Mouse (Mus musculus): ENCODE results near the gene Shroom2. TPM values are rescaled to one million over a fixed set of nuclear protein-coding genes. Genes with fewer than 3 reads are reported as not detected.

Shroom2 gene
- polyA plus RNA-seq, 2 experiments: 7.0 to 8.7 TPM

- DNase-seq (ENCODE audit: low spot score) (no peak), ATAC-seq (ENCODE audit: low FRiP score, low read depth) (no peak)
- Histone ChIP-seq H3K4me1 (ENCODE audit: control insufficient read depth, insufficient read depth, low read length) (peaks cover 5% of the 10 kb centered on the region; the same call in 1 of the 2 replicates), H3K4me3 (replicated peaks; ENCODE audit: low read length) (no peak overlapping the region), H3K27me3 (ENCODE audit: control insufficient read depth, insufficient read depth, low read length) (no peaks in the 10 kb centered on the region), H3K4me2 (replicated peaks; ENCODE audit: low read depth, low read length, severe bottlenecking) (no peak overlapping the region), H3K9ac (ENCODE audit: low read depth, low read length, severe bottlenecking) (no peak overlapping the region), H3K9me3 (ENCODE audit: control insufficient read depth, low read length) (no peaks in the 10 kb centered on the region), H3K36me3 (ENCODE audit: control insufficient read depth, insufficient read depth, low read length) (no peaks in the 10 kb centered on the region), H3K27ac (replicated peaks; ENCODE audit: low read depth, low read length) (no peak overlapping the region)
- TF ChIP-seq POLR2A (IDR thresholded peaks at IDR 0.05; ENCODE audit: borderline replicate concordance, extremely low read depth, insufficient read depth, insufficient read length): no peak
- WGBS: 80% methylated on average over 2 of the region's 2 CpGs
Measured at GRCm38 (mm10) chrX:152652676-152653075, 116.6 kb downstream of the Shroom2 start.

- WGBS: 58% methylated on average over 4 of the region's 4 CpGs
- Histone ChIP-seq H3K4me3 (replicated peaks; ENCODE audit: low read length) (no peak overlapping the region), H3K4me1 (ENCODE audit: control insufficient read depth, insufficient read depth, low read length) (no peaks in the 10 kb centered on the region), H3K27ac (replicated peaks; ENCODE audit: low read depth, low read length) (no peak overlapping the region), H3K4me2 (replicated peaks; ENCODE audit: low read depth, low read length, severe bottlenecking) (no peak overlapping the region), H3K27me3 (ENCODE audit: control insufficient read depth, insufficient read depth, low read length) (0 out of 2 replicates have a peak, but pooled peaks cover 5% of the 10 kb centered on the region), H3K9ac (ENCODE audit: low read depth, low read length, severe bottlenecking) (no peak overlapping the region), H3K9me3 (ENCODE audit: control insufficient read depth, low read length) (no peaks in the 10 kb centered on the region), H3K36me3 (ENCODE audit: control insufficient read depth, insufficient read depth, low read length) (no peaks in the 10 kb centered on the region)
- no peak for TF ChIP-seq POLR2A (IDR thresholded peaks at IDR 0.05; ENCODE audit: borderline replicate concordance, extremely low read depth, insufficient read depth, insufficient read length)
- ATAC-seq (ENCODE audit: low FRiP score, low read depth): no peak
- no peak for DNase-seq (ENCODE audit: low spot score)
Measured at GRCm38 (mm10) chrX:152644827-152645226, 124.4 kb downstream of the Shroom2 start.

GRCm38 (mm10) chrX:152643679-152644638 lies 125.3 kb downstream of the Shroom2 start:
- H3K4me1 ChIP-seq (ENCODE audit: control insufficient read depth, insufficient read depth, low read length): no peaks in the 10 kb centered on the region
- no peak overlapping the region for H3K27ac ChIP-seq (replicated peaks; ENCODE audit: low read depth, low read length)
- no peak for DNase-seq (ENCODE audit: low spot score)
- H3K4me2 ChIP-seq (replicated peaks; ENCODE audit: low read depth, low read length, severe bottlenecking): no peak overlapping the region
- H3K9ac ChIP-seq (ENCODE audit: low read depth, low read length, severe bottlenecking): no peak overlapping the region
- no peaks in the 10 kb centered on the region for H3K9me3 ChIP-seq (ENCODE audit: control insufficient read depth, low read length)
- H3K36me3 ChIP-seq (ENCODE audit: control insufficient read depth, insufficient read depth, low read length): no peaks in the 10 kb centered on the region
- WGBS: 60% methylated on average over 11 of the region's 11 CpGs
- TF ChIP-seq POLR2A (IDR thresholded peaks at IDR 0.05; ENCODE audit: borderline replicate concordance, extremely low read depth, insufficient read depth, insufficient read length): no peak
- H3K27me3 ChIP-seq (ENCODE audit: control insufficient read depth, insufficient read depth, low read length): 0 out of 2 replicates have a peak, but pooled peaks cover 5% of the 10 kb centered on the region
- H3K4me3 ChIP-seq (replicated peaks; ENCODE audit: low read length): no peak overlapping the region
- no peak for ATAC-seq (ENCODE audit: low FRiP score, low read depth)

GRCm38 (mm10) chrX:152643201-152643600 lies 126.1 kb downstream of the Shroom2 start:
- DNase-seq (ENCODE audit: low spot score) (no peak), ATAC-seq (ENCODE audit: low FRiP score, low read depth) (no peak)
- no peak overlapping the region for H3K27ac ChIP-seq (replicated peaks; ENCODE audit: low read depth, low read length)
- H3K9me3 ChIP-seq (ENCODE audit: control insufficient read depth, low read length): no peaks in the 10 kb centered on the region
- H3K4me1 ChIP-seq (ENCODE audit: control insufficient read depth, insufficient read depth, low read length): no peaks in the 10 kb centered on the region
- 0 out of 2 replicates have a peak, but pooled peaks cover 5% of the 10 kb centered on the region for H3K27me3 ChIP-seq (ENCODE audit: control insufficient read depth, insufficient read depth, low read length)
- H3K36me3 ChIP-seq (ENCODE audit: control insufficient read depth, insufficient read depth, low read length): no peaks in the 10 kb centered on the region
- no peak for TF ChIP-seq POLR2A (IDR thresholded peaks at IDR 0.05; ENCODE audit: borderline replicate concordance, extremely low read depth, insufficient read depth, insufficient read length)
- no peak overlapping the region for H3K4me3 ChIP-seq (replicated peaks; ENCODE audit: low read length)
- no peak overlapping the region for H3K9ac ChIP-seq (ENCODE audit: low read depth, low read length, severe bottlenecking)
- no peak overlapping the region for H3K4me2 ChIP-seq (replicated peaks; ENCODE audit: low read depth, low read length, severe bottlenecking)

GRCm38 (mm10) chrX:152642627-152643026 lies 126.6 kb downstream of the Shroom2 start:
- Histone ChIP-seq H3K4me3 (replicated peaks; ENCODE audit: low read length) (no peak overlapping the region), H3K4me1 (ENCODE audit: control insufficient read depth, insufficient read depth, low read length) (no peaks in the 10 kb centered on the region), H3K27me3 (ENCODE audit: control insufficient read depth, insufficient read depth, low read length) (0 out of 2 replicates have a peak, but pooled peaks cover 5% of the 10 kb centered on the region), H3K9me3 (ENCODE audit: control insufficient read depth, low read length) (no peaks in the 10 kb centered on the region), H3K27ac (replicated peaks; ENCODE audit: low read depth, low read length) (no peak overlapping the region), H3K4me2 (replicated peaks; ENCODE audit: low read depth, low read length, severe bottlenecking) (no peak overlapping the region), H3K36me3 (ENCODE audit: control insufficient read depth, insufficient read depth, low read length) (no peaks in the 10 kb centered on the region), H3K9ac (ENCODE audit: low read depth, low read length, severe bottlenecking) (no peak overlapping the region)
- TF ChIP-seq POLR2A (IDR thresholded peaks at IDR 0.05; ENCODE audit: borderline replicate concordance, extremely low read depth, insufficient read depth, insufficient read length): no peak
- ATAC-seq (ENCODE audit: low FRiP score, low read depth) (no peak), DNase-seq (ENCODE audit: low spot score) (no peak)
- WGBS: 69% methylated on average over 2 of the region's 2 CpGs

Measured in limb, embryonic 14.5 days (tissue).